Mouse (Mus musculus) embryo, embryonic 10 days (tissue): ENCODE data around the gene Mis18a.

Experiments
- DNase-seq: peaks from one replicate; pipeline ENCODE4 v3.0.0-alpha.2; 2015; ENCODE audit warnings: low spot score

The Mis18a gene

GRCm38 (mm10) chr16:90704161-90704825 is 22.9 kb downstream of the Mis18a start:
- peak; percentile 30 for DNase-seq

- peak; percentile 79 for DNase-seq
These were observed 23.6 kb downstream of the Mis18a start for GRCm38 (mm10) chr16:90703646-90704045.

- no peak for DNase-seq
These were observed 25.7 kb downstream of the Mis18a start for GRCm38 (mm10) chr16:90701541-90701940.

- DNase-seq = no peak
These were observed 27.8 kb downstream of the Mis18a start for GRCm38 (mm10) chr16:90699390-90699789.

GRCm38 (mm10) chr16:90696306-90696705 is 30.9 kb downstream of the Mis18a start:
- no peak for DNase-seq

GRCm38 (mm10) chr16:90695121-90695520 is 32.1 kb downstream of the Mis18a start:
- DNase-seq = no peak

- peak; percentile 90 for DNase-seq
These were observed 32.5 kb downstream of the Mis18a start for GRCm38 (mm10) chr16:90694719-90695118.

GRCm38 (mm10) chr16:90693625-90694024 is 33.6 kb downstream of the Mis18a start:
- no peak for DNase-seq

GRCm38 (mm10) chr16:90692704-90693385 is 34.4 kb downstream of the Mis18a start:
- no peak for DNase-seq

GRCm38 (mm10) chr16:90687687-90688263 is 39.4 kb downstream of the Mis18a start:
- no peak for DNase-seq

- peak; percentile 37 for DNase-seq
These were observed 40.2 kb downstream of the Mis18a start for GRCm38 (mm10) chr16:90687011-90687410.

- DNase-seq = no peak
These were observed 43.1 kb downstream of the Mis18a start for GRCm38 (mm10) chr16:90684092-90684491.

- no peak for DNase-seq
These were observed 47.2 kb downstream of the Mis18a start for GRCm38 (mm10) chr16:90679984-90680383.

GRCm38 (mm10) chr16:90678820-90679219 is 48.4 kb downstream of the Mis18a start:
- no peak for DNase-seq

- peak; percentile 38 for DNase-seq
These were observed 50.2 kb downstream of the Mis18a start for GRCm38 (mm10) chr16:90676920-90677574.

- no peak for DNase-seq
These were observed 52.6 kb downstream of the Mis18a start for GRCm38 (mm10) chr16:90674651-90675050.

GRCm38 (mm10) chr16:90673507-90674354 is 53.5 kb downstream of the Mis18a start:
- DNase-seq = no peak
